Mouse (Mus musculus) stomach, postnatal 0 days (tissue): ENCODE data around the gene Cinp.

Experiments used
- CTCF ChIP-seq: IDR thresholded peaks from 2 replicates; pipeline ENCODE4 v1.5.1; 2016; ENCODE audit warnings: antibody characterized with exemption, low read depth, mild to moderate bottlenecking, moderate library complexity
- EP300 ChIP-seq: optimal IDR thresholded peaks from 2 replicates; pipeline ENCODE3; 2016; ENCODE audit warnings: antibody characterized with exemption

GRCm38 (mm10) chr12:110851923-110852322 is 37.0 kb downstream of the Cinp start:
- no peak for TF ChIP-seq CTCF
- TF ChIP-seq EP300: no peak
